Mouse (Mus musculus): ENCODE data around the gene Tmem86a.
A peak's percentile ranks its signal among the peaks of the same experiment; 100 is the strongest.

The Tmem86a gene

GRCm38 (mm10) chr7:47030517-47031193 lies 19.7 kb upstream of the Tmem86a start:
- DNase-seq = no peak

GRCm38 (mm10) chr7:47031371-47031770 lies 19.0 kb upstream of the Tmem86a start:
- DNase-seq = no peak

GRCm38 (mm10) chr7:47034785-47035384 lies 15.5 kb upstream of the Tmem86a start:
- no peak for DNase-seq

GRCm38 (mm10) chr7:47035426-47035825 lies 15.0 kb upstream of the Tmem86a start:
- DNase-seq = no peak

DNA sequence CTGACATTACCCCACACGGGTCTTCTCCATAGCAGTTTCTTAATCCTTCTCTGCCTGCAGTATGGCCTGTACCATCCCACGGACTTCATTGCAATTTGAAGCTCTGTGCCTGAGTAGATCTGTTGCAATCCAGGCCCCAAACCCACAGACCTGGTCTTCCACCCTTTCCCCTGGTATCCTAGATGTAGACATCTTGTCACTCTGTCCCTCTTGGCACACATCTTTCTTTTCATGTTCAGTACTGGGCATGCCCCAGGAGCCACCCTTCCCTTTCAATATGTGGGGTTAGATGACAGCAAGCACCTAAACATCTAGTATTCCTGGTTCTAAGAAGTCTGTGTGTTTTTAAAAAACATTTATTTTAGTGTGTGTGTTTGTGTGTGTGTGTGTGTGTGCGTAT lies 8.7 kb upstream of the Tmem86a start:
- DNase-seq = no peak

DNA sequence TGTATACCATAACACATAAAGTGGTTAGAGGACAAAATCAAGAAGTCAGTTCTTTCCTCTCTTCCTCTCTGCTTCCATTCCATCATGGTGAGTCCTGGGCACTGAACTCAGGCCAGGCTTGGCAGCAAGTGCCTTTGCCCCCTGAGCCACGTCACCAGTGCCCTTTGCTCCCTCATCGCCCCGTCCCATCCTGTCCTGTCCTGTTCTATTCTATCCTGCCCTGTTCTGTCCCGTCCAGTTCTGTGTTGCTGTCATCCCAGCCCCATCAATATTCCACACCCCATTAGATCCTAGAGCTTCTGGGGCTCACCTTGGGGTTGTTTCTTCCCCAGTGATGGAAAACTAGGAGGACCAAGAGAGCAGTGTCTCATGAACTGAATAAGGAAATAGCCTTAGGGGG lies 8.3 kb upstream of the Tmem86a start:
- DNase-seq = no peak

DNA sequence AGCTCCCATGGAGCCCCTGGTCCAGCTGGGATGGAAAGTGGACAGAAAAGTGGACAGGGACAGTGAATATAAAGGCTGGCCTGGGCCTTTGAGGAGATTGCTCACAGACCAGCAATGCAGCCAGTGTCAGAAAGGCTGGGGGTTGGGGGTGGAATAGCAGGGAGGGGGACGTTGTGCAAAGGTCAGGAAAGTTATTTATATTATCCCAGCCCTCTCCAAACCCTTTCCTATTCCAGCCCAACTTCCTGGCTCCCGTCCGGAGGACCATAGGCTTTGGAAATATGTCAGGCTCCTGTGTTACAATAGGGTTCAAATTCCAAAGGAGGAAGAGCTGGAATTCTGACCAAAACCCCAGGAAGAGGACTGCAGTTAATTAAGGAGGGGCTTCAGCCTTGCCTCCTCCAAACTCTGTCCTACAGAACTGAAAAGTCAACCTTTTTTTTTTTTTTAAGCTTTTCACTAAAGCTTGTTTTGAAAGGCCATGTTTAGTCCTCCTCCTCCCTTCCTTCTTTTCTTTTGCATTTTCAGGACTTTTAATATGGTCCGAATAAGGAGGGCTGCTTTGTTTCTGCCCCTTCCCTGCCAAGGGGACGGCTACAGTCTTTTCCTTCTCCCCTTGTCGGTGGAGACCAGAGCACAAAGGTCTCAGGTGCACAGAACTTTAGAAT lies 7.4 kb upstream of the Tmem86a start:
- no peak for DNase-seq

DNA sequence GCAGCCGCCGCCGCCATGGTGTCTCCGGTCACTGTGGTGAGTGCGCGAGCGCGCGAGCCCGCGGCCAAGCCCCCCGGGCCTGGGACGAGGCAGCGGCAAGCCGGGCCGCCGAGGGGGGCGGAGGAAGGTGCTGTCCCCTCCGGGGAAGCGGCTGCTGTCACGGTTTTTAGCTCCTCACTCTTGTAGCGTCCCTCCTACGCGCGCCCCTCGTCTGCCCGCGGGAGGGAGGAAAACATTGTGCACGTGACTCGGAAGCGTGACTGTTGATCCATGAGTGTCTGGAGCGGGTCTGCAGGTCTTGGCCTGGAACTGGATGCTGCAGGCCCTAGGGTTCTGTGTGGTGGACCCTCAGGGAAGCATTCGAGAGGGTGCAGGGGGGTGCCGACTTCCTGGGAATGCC lies 365 bp downstream of the Tmem86a start:
- DNase-seq = peak; percentile 81

DNA sequence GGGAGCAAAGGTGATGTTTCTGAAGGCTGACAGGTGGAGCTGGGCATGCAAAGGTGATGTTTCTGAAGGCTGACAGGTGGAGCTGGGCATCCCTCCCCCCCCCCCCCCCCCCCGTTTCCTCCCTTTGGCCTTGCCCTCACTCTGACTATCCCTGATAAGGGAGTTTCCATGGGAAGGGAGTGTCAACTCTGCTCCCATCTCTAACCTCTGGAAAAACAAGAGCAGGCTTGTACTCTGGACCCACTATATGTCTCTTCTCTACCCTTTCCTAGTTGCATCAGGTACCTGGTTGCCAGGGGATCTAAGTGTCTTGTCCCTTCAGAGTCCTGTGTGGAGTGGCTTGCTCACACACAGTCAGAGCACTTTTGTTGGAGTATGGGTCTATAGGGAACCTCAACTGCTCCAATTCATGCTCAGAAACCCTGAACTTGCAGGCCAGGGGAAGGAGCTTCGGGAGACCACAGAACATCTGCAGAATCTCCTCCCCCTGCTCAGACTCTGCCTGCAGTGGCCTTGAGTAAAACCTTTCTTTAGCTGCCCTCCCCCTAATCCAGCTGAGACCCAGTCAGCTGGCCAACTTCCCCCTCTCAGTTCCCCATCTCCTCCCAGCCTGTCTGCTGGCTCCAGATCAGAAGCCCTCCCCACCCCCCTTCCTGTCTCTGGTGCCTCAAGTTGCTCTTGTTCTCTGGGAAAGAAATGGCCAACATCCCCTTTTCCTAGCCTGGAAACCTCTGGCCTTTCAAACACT lies 1.2 kb downstream of the Tmem86a start:
- peak; percentile 89 for DNase-seq

- DNase-seq = no peak
Measured at GRCm38 (mm10) chr7:47052276-47052675, 1.9 kb downstream of the Tmem86a start.

DNA sequence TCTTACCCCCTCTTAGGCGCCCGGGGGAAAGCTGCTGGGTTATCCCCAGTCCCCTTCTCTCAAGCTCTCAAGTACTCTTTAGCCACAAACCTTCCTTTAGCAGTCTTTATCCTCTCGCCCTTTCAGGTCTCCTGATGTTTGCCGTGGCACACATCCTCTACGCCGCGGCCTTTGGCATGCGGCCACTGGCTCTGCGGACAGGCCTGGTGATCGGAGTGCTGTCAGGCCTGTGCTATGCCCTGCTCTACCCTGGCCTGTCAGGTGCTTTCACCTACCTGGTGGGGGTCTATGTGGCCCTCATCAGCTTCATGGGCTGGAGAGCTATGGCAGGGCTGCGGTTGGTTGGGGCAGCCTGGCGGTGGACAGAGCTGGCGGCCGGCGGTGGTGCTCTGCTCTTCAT lies 2.9 kb downstream of the Tmem86a start:
- DNase-seq = no peak

DNA sequence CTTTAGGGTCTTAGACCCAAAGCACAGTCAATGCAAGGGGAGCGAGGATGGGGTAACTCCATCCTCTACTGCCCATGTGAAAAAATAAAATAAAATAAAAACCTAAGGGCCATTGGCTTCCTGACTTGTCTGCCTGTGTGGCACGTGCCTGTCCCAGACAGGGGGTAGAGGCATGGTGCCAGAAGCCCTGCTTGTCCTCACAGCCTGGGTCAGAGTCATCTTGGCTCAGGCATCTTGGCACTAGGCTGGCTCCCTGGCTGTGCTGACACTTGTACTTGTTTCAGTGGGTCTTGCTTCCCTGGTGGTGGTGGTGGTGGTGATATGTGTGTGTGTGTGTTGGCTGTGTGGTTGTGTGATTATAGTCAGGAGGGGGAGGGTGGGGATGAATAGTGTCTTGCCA lies 4.3 kb downstream of the Tmem86a start:
- no peak for DNase-seq

DNA sequence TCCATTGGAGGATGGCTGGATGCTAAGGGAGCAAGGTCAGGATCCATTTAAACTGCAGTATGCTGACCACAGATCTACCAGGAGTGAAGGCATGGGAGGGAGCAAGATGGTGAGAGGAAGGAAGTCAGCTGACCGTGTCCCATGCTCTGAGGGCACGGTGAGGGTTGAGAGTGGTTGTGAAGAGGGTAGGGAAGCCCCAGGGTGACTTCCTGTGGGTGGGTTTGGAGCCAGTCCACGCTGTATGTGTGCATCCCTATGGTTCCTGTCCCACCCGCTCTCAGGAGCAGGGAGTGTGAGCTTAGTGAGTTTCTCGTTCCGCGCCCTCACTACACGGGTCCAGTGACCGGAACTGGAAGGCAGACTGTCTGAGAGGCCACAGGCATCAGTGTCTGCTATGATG lies 5.3 kb downstream of the Tmem86a start:
- peak; percentile 83 for DNase-seq

- no peak for DNase-seq
Measured at GRCm38 (mm10) chr7:47056273-47056672, 5.9 kb downstream of the Tmem86a start.

GRCm38 (mm10) chr7:47059339-47059738 lies 8.9 kb downstream of the Tmem86a start:
- DNase-seq = no peak

GRCm38 (mm10) chr7:47061560-47061959 lies 11.2 kb downstream of the Tmem86a start:
- DNase-seq = no peak

- DNase-seq = no peak
Measured at GRCm38 (mm10) chr7:47066942-47067341, 16.5 kb downstream of the Tmem86a start.

GRCm38 (mm10) chr7:47067879-47068278 lies 17.5 kb downstream of the Tmem86a start:
- no peak for DNase-seq

DNA sequence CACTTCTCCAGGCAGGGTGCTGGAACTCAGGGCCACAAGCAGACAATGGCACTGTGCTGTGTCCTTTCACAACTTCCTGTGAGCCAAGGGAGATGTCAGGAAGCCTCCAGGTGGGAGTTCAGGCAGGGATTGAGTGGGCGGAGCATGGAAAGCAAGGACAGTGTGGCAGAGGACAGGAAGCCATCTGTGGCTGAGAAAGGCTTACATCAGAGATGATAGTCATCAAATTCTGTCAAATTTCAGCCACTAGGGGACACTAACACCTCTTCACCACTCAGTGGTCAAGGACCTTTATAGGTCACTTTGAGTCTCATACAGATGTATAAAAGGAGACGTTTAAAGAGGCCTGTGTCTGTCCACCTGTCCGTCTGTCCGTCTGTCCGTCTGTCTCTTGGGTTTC lies 22.1 kb downstream of the Tmem86a start:
- no peak for DNase-seq

GRCm38 (mm10) chr7:47073536-47074521 lies 23.4 kb downstream of the Tmem86a start:
- DNase-seq = no peak

- DNase-seq = no peak
Measured at GRCm38 (mm10) chr7:47076193-47076592, 25.8 kb downstream of the Tmem86a start.

- no peak for DNase-seq
Measured at GRCm38 (mm10) chr7:47076729-47077128, 26.3 kb downstream of the Tmem86a start.
